Mouse (Mus musculus) spleen, postnatal 36 days (tissue): ENCODE measurements at regions not wholly inside any gene's neighbourhood (a gene's known extent, or its start where the extent isn't known, plus 50 kb on each side); places are given as distances from the start of the nearest gene placed in this dataset.
"Not testable (repeated sequence)": the region's sequence is repeated elsewhere in the genome, so short reads cannot be mapped to it uniquely, and the experiment has no call there.

Experiments
- DNase-seq, 2 experiments: peaks; one replicate each; pipeline ENCODE4 v3.0.0; 2022; ENCODE audit warnings: low spot score in 2 of 2, mixed read lengths in 1 of 2

- no peak for DNase-seq
These were observed 454.0 kb upstream of the Jmjd1c start for GRCm38 (mm10) chr10:66641966-66642365.

GRCm38 (mm10) chr10:66643160-66643559, 452.8 kb upstream of the Jmjd1c start:
- no peak for DNase-seq

DNA sequence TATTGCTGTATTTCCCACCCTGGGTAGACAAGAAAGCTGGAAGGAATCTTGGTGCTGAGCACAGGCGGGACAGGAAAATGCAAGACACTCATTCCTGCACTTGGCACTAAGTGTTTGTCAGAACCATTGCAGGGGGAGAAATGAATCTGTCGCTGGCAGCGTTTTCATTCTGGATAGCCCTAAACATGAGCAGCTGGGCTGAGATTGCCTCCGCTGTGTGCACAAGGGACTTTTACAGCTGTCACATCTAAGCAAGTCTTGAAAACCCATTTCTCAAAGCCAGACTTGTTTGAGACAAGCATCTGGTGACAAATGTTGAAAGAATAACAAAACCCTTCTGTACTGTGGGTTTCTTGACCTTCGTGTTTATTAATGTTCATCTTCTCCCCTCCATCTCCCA, 438.4 kb upstream of the Jmjd1c start:
- no peak for DNase-seq

- DNase-seq = no peak
These were observed 412.8 kb upstream of the Jmjd1c start for GRCm38 (mm10) chr10:66683160-66683559.

DNA sequence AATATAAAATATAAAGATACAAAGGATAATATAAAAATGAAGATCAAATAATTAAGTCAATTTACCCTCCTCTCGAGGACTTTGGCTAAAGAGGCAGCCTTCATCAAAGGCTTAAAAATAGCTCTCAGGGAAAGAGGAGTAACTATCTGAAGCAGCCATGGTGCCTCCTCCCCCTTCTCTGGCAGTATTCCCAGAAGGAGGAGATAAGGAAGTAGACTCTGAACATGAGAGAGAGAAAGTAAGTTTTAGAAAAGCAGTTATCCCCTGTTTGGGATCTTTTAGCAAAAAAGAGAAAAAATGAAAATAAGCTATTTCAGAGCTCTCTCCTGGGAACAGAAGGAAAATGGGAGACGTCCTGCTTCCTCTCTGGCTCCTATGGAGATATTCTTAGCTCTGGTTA, 406.7 kb upstream of the Jmjd1c start:
- not testable (repeated sequence) for DNase-seq

DNA sequence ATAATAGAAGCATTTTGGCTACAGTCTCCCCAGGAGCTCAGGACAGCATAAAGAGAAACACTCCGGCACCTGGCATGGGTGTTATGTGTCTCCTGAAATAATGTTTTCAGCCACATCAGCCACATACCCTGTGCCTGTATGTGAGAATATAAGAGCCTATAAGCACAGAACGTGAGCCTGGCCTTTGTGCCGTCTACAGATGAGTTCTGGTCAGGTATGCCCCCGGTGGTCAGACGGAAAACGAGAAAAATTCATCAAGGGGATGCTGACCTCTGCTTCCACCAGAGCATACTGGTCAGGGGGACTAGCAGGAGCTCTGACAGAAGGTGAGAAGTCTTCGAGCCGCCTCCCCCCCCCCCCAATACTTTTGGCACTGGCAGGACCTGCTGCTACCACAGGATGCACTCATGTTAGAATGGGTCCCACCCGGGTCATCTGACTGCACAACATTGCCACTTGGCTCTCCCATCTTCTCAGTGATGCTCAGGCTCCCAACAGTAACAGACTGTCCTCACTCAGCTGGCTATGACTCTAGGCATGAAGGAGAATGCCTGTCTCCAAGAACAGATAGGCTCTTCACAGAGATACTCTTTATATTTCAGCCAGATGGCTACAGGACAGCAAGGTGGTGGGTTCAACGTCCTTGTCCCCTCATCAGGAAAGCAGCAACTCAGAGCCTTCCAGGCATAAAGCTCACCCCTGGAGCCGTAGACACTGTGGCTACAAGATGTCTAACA, 401.2 kb upstream of the Jmjd1c start:
- DNase-seq = no peak

GRCm38 (mm10) chr10:66714926-66715325, 381.0 kb upstream of the Jmjd1c start:
- not testable (repeated sequence) for DNase-seq

DNA sequence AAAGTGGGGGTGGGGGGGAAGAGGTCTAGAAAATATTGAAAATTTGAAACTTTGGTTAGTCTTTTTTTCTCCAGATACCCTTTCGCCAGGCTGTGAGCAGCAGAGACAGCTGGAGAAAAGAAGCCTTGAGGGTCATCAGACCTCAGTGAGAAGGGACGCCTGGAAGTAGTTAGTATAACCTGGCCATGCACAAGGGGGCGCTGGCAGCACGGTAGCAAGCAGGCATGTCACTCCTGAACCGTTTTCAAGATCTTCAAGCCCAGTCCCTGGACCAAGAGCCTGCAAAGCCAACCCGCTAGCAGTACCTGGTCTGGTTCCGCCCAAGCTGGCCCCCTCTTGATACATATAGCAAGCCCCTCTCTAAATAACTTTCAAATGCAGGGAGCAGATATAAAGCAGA, 378.0 kb upstream of the Jmjd1c start:
- DNase-seq = no peak

DNA sequence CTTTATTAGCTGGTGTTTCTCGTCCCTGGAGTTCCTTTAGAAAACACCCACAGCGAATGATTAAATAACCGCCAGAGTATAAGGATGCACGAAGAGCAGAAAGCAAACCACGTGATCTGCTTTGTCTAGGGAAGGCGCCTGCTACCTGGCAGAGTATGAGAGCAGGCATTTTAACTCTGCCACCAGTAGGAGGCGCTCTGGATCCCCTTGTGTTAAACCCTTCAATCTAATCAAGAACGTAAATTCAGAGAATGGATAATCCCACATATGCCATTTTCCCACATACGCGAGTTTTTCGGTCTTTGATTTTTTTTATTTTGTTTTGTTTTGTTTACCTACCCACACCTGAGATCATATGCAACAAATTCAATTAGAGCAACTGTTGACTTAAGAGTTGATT, 376.1 kb upstream of the Jmjd1c start:
- no peak for DNase-seq

- no peak for DNase-seq
These were observed 362.3 kb upstream of the Jmjd1c start for GRCm38 (mm10) chr10:66733631-66734030.

DNA sequence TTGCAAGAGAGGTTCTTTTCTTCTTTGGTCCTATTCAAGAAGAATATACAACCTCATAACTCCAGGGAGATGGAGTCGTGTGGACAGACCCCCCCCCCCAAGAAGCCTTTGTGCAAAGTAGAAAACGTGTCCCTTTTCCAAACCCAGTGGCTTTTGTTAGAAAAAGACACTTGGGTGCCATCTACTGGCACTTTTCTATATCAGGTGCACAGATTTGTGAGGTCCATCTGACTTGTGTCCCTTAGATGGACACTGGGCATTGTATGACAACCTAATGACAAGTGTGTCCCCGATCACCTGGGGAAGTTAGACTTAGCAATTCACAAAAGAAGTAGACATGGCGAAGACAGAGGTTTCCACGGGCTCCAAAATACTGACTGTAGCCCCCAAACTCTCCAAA, 361.1 kb upstream of the Jmjd1c start:
- DNase-seq = no peak

DNA sequence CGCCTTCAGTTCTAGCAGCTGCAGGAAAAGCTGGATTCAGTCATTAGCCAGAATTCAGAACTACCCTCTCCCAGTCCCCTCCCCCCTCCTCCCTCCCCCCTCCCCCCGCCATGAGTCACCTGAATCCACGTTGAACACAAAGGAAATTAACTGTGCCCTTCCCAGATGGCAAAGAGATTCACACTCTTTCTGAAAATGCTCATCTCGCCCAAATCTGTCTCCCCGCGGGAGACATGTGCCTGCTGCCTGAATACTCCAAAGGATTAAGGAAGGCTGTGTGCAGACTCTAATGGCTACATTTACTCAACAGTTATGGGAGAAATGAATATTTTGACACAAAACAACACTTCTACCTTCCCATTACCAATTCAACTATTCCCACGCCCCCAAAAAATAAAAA, 356.9 kb upstream of the Jmjd1c start:
- DNase-seq = no peak

DNA sequence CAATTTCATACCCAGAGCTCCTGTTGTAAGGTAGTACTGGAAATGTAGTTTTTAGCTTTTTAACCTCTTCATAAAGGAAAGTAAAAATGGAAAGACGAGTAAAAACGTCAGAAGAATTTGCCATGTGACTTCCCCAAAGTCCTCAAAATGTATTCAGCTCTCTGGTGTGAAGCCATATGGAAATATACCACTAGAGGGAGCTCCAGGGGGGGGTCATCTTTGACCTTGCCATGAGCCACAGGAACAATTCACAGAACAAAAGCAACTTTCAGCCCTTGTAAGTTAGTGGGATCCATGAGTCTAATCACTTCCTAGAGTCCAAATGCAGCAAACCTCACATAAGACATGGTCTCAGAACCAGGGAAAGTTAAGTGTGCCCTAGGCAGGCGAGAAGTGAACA, 354.1 kb upstream of the Jmjd1c start:
- DNase-seq = no peak

- DNase-seq = no peak
These were observed 352.7 kb upstream of the Jmjd1c start for GRCm38 (mm10) chr10:66743254-66743653.

DNA sequence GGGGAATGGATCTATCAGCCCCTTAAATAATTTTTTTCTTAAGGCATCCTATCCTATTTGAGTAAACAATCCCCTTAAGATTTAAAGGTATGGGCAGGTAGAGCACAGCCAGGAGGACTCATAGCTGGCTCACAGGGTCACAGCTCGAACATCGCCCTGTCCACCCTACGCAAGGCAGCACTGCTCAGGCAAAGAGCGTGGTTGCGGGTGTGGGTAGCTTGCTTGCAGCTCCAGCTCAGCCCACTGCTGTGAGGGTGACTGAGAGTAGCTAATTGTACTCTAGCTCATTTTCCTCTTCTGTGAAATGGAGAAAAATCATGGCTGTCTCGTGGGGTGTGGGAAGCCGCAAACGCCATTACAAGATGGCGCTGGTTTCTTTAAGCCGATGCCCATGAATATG, 350.1 kb upstream of the Jmjd1c start:
- DNase-seq = no peak

- DNase-seq = no peak
These were observed 343.6 kb upstream of the Jmjd1c start for GRCm38 (mm10) chr10:66752237-66752810.

GRCm38 (mm10) chr10:66756866-66757265, 339.1 kb upstream of the Jmjd1c start:
- DNase-seq = no peak

DNA sequence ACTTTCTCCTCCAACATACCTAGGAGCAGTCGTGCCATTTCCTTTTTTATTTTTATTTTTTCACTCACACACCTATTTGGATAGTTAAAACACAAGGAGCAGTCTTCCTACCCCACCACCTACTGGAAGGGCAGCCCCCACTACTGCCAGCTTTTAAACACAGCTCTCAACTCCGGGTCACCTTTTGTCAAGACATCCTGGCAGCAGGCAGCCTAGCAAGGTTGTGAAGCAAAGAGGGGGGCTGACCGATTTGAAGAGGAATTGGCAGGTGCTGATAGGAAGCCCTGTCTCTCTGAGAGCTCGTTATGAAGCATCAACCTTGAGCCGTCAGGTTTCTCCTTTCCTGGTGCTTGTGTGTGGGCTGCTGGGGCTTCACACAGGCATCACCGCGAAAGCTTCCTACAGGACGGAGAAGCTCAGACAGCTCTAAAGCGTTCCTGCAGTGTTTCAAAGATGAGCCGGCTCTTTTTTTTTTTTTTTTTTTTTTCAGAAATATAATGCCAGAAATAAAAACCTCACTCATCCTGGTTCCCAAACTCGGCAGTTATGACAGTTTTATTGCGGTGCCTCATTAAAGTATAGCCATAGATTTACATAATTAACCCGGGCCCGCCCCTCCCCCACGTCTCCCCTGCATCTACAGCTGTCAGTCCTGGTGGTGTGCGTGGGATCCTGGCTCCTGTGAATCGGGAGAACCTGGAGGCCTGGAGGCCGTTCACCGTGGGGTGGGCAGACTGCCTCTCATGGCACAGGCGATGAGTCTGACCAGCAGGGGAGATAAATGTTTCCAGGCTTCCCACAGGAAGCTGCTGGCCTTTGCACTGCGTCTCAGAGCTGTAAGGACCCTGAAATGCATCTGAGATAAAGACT, 325.5 kb upstream of the Jmjd1c start:
- DNase-seq = no peak

GRCm38 (mm10) chr10:66780335-66781170, 315.4 kb upstream of the Jmjd1c start:
- DNase-seq = no peak

GRCm38 (mm10) chr10:66781171-66781510, 314.8 kb upstream of the Jmjd1c start:
- no peak for DNase-seq

DNA sequence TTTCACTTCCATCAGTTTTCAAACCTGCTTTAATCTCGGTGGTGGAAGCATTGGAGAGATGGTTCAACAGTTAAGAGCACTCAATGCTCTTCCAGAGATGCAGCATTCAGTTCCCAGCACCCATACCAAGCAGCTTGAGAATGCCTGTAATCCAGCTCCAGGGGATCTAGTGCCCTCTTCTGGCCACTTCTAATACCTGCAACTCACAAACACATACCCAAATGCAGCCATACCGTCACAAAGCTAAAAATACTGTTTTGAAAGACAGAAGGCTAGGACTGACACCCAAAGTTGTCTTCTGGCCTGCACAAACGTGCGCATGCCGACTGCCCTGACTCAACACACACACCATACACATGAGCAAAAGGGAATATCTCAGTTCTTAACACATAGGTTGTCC, 313.9 kb upstream of the Jmjd1c start:
- DNase-seq = no peak

- DNase-seq = no peak
These were observed 308.1 kb upstream of the Jmjd1c start for GRCm38 (mm10) chr10:66787812-66788211.
